Mouse (Mus musculus): ENCODE measurements around the gene Faf1. TPM values are rescaled to one million over a fixed set of nuclear protein-coding genes. Genes with fewer than 3 reads are reported as not detected.
A peak's percentile ranks its signal among the peaks of the same experiment; 100 is the strongest.
"Not testable (repeated sequence)": the region's sequence is repeated elsewhere in the genome, so short reads cannot be mapped to it uniquely, and the experiment has no call there.

Faf1 gene
- total RNA-seq, 2 experiments from 2014 or later, result 41.1 to 41.7 TPM

GRCm38 (mm10) chr4:109665101-109665981 is 11.0 kb upstream of the Faf1 start:
- DNase-seq, result peak; percentile 86 to 90

- DNase-seq, result peak; percentile 77 to 86
These were observed 10.4 kb upstream of the Faf1 start for GRCm38 (mm10) chr4:109665982-109666460.

GRCm38 (mm10) chr4:109666461-109667269 is 9.7 kb upstream of the Faf1 start, which contains the start of gene Cdkn2c:
Gene Cdkn2c, minus strand, starts transcription at chr4:109667189.
- DNase-seq, result peak; percentile 92 to 94

- no peak for DNase-seq
These were observed 8.9 kb upstream of the Faf1 start for GRCm38 (mm10) chr4:109667518-109667917.

- no peak for DNase-seq
These were observed 6.2 kb upstream of the Faf1 start for GRCm38 (mm10) chr4:109670213-109670612.

GRCm38 (mm10) chr4:109671941-109672340 is 4.4 kb upstream of the Faf1 start:
- DNase-seq, result no peak

GRCm38 (mm10) chr4:109674097-109674496 is 2.3 kb upstream of the Faf1 start:
- no peak for DNase-seq

GRCm38 (mm10) chr4:109677221-109677620 is 833 bp downstream of the Faf1 start:
- DNase-seq, result peak in 1 of 2 experiments; percentile 17

GRCm38 (mm10) chr4:109683561-109683960 is 7.2 kb downstream of the Faf1 start:
- no peak for DNase-seq

- DNase-seq, result no peak
These were observed 16.3 kb downstream of the Faf1 start for GRCm38 (mm10) chr4:109692674-109693073.

- not testable (repeated sequence) for DNase-seq
These were observed 24.3 kb downstream of the Faf1 start for GRCm38 (mm10) chr4:109700727-109701126.

- peak in 1 of 2 experiments; percentile 56 for DNase-seq
These were observed 27.2 kb downstream of the Faf1 start for GRCm38 (mm10) chr4:109703568-109703967.

- no peak for DNase-seq
These were observed 29.0 kb downstream of the Faf1 start for GRCm38 (mm10) chr4:109705349-109705748.

- DNase-seq, result no peak
These were observed 42.9 kb downstream of the Faf1 start for GRCm38 (mm10) chr4:109719281-109719680.

GRCm38 (mm10) chr4:109729281-109729680 is 52.9 kb downstream of the Faf1 start:
- DNase-seq, result peak; percentile 8 to 69

- DNase-seq, result peak; percentile 60 to 65
These were observed 59.4 kb downstream of the Faf1 start for GRCm38 (mm10) chr4:109735754-109736153.

GRCm38 (mm10) chr4:109743984-109744383 is 67.6 kb downstream of the Faf1 start:
- DNase-seq, result no peak

GRCm38 (mm10) chr4:109759031-109759430 is 82.6 kb downstream of the Faf1 start:
- peak; percentile 25 to 58 for DNase-seq

- no peak for DNase-seq
These were observed 83.5 kb downstream of the Faf1 start for GRCm38 (mm10) chr4:109759901-109760300.

- no peak for DNase-seq
These were observed 84.1 kb downstream of the Faf1 start for GRCm38 (mm10) chr4:109760501-109760900.

- no peak for DNase-seq
These were observed 86.5 kb downstream of the Faf1 start for GRCm38 (mm10) chr4:109762768-109763501.

GRCm38 (mm10) chr4:109769071-109769470 is 92.7 kb downstream of the Faf1 start:
- DNase-seq, result no peak
